Mouse (Mus musculus) gonadal fat pad, adult 2 months (tissue): Measurements from ENCODE around the gene Ajuba. TPM values are rescaled to one million over a fixed set of nuclear protein-coding genes. Genes with fewer than 3 reads are reported as not detected.

Experiments
- DNase-seq: peaks from one replicate; pipeline ENCODE4 v3.0.0-alpha.2; 2012; ENCODE audit warnings: low read depth
- polyA plus RNA-seq: library from polyadenylated mRNA; depleted of rRNA; stranded (reverse); fragments of >200 nt; gene quantifications from 2 replicates; pipeline ENCODE4 v1.2.3, GENCODE M21; 2012

The Ajuba gene
- polyA plus RNA-seq, 1 experiment = 32.2 TPM

DNA sequence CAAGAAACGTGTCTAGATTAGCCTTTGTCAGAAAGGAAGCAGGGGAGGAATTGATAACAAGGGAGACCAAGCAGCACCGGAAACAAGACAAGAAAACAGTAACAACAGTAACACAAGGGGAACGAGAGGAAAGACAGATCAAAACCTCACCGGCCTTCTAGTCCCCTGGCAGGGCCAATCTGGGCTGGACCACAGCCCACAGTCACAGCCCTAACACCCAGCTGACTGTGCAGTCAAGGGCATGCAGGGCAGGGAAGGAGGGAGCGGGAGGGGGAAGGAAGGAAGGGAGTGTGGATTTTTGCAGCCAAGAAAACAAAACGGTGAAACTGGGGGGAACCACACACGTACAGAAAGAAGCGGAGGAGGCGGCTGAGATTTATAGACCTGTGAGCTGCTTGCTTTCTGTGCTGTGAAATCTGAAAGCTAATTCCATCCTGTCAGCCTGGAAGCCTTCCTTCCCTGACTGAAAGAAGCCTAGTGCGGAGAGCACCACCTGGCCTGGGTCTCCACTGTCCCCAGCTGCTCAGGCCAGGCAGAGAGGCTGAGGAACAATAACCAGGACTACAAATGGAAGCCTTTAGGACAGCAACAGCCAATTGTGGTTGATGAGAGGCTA lies 15.1 kb upstream of the Ajuba start:
- DNase-seq = no peak

DNA sequence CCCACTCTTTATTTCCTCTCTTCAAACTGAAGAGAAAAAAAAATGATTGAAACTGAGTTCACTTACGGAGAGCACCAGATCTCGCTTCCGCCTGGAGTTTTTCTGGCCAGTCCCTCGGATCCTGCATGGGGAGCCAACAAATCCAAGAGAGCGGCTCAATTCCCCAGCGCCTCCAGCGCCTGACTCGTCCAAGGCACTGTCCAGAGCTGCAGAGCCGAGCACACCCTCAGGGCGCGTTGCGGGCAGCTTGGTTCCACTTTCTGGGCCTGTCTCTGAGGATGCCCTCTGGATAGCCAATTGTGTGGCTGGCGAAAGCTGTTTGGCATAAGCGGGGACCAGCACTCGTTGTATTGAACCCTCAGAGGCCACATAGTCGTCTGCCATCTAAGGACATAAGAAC lies 13.7 kb upstream of the Ajuba start:
- no peak for DNase-seq

DNA sequence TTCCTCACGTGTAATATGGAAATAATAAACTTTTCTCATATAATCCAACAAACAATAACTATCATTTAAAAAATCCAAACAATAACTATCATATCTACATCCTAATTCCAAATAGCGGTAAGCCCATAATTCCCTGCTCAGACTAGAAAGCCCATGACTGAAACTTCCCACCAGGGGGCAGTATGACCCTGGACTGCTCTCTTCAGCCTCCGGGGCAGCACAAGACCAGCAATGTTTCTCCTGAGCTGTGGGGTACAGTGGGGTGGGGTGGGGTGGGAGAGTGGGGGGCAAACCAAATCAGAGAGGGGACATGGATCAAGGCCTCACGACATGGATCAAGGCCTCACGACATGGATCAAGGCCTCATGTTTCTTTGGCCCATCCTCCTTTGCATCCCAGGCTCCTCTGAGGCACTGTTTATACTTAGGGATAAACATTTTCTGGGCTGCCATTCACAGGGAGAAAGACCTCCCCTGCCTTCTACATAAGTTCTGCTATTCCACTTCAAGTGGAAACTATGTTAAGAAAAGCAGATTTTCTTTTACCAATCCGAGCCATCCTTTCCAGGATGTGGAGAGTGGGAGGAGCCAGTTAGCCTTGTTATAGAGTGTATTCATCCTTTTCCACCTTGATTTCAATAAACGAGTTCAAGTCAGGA lies 6.5 kb upstream of the Ajuba start:
- DNase-seq = no peak

DNA sequence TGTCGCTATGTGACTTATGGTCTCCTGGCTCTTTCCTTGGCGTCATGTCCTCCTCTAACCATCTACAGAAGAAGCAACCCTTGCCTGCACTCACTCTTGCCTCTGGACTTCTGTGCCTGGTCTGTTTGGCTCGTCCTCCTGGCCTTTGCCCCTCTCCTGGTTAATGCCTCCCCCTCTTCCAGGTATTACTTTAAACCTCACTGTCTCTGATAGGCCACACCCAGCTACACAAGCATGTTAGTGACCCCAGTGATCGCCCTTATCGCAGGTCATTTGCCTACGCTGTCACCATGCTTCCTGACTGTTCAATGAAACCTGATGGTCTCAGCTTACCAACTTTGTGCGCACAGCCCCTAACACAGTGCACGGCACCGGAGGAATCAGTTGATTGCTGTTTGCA lies 5.2 kb upstream of the Ajuba start:
- no peak for DNase-seq

DNA sequence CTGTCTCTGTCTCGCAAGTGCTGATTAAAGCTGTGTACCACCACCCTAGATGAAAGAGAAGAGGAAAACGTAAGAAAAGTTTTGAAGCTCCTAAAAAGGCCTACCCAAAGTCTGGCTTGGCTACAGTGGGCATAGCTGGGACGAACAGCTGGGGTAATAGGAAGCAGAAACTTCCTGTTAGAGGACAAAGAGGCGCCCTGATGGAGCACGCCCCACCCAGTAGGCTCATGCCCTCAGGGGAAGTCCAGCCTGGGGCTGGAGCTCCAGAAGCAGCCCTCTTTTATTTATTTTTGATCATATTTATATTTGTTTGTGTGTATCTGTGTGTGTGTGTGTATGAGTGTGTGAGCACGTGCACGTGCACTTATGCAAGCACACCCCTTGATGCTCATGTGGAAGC lies 2.3 kb upstream of the Ajuba start:
- no peak for DNase-seq

DNA sequence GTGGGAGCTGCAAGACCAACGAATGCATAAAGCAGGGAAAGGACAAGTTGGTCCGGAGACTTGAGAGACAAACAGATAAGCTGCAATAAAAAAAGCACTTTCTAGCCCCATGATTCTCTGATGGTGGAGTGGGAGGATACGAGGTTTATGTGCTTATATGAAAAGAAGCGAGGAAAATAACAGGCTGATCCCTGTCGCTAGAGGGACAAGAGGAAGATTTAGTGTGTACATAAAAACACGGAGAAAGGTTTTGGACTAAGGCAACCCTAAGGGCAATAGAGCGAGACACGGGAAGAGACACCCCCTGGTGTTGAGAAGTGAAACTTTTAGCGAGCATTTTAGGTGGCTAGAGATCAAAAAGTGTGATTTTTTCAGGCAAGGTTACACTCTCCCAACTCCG lies 705 bp upstream of the Ajuba start:
- DNase-seq = no peak

DNA sequence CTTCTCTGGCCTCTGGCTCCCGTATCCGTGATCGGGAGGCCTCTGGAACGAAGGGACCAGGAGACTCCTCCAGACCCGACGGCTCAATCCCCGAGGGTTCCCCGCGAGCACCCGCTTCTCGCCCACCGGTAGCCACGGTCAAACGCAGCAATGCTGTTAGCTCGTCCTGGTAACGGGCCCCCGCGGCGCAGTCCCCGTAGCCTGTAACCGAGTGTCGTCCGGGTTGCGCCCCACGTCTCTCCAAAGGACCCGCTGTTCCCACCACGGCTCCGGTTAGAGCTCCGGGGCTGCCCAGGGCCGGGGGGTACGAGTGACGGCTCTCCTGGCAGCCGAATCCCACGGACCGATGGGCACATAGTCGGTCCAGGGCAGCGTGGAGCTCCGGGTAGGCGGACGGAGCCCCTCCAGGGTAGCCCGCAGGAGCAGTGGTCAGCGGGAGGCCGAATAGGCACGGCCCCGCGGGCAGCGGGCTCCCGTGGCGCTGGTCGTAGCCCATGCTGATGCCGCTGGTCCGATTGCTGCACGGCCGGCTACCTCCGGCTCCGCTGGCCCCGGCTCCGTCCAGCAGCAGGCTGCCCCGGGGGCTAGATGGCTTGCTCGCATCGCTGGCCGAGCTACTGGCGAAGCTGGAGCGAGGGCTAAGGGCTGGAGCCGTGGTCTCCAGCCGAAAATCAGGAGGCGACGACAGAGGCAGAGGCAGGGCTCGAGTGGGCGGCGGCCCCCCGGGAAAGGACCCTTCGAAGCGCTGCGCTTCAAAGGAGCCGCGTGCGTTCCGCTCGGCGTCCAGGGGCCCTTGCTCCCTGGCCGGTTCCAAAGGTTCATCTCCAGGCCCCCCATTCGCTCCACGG lies 893 bp downstream of the Ajuba start:
- DNase-seq = no peak

DNA sequence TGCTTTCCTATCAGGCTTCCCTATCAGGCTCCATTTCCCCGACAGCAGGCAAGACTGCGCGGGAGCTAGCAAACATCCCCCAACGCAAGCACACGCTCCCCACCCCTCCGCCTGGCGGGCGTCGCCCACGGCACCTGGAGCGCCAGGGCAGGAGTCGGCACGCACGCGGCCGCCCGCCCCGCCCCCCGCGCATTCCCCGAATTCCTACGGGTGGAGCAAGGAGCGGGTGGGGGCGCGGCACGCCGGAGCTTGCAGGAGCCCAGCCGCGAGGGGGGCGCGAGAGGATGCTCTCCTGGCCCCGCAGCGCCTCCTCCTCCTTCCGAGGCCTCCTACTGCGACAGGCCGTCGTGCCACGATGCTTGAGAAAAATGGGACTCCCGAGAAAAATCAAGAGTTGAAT lies 1.7 kb downstream of the Ajuba start:
- no peak for DNase-seq

DNA sequence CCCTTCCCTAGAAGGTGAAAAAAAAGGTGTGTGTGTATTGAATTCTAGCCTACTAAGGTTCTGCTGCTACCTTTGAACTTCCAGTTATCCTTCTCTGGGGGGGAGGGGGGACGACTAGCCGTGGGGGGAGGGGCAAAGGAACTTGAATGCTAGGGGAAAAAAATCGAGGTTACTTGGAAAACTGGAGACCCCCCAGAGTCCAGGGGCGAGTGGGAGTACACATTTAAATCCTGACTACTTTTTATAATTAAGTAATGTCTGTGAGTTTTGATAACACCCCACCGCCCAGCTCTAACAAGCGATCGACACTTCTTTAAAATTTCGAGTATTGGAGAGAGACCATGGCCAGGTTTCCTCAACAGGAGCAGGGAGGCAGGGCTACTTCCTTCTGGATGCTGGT lies 2.3 kb downstream of the Ajuba start:
- DNase-seq = no peak

DNA sequence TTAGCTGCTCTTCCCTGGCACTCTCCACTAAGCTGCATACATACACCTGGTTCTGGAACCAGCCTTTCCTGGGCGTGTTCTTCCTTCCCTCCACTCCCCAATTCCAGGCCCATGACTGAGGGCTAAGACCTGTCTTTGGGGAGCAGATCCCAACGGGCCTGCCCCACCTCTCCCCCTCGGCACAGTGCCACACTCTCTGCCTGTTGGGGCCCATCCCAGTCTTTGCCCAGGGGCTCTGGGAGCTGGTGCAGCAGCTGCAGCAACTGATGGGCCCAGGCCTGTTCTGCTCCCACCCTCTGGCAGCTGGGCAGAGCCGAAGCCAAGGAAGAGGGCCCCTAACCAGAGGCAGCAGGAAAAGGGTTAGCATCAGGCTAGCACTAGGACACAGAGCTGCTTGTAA lies 3.1 kb downstream of the Ajuba start:
- peak; percentile 62 for DNase-seq

DNA sequence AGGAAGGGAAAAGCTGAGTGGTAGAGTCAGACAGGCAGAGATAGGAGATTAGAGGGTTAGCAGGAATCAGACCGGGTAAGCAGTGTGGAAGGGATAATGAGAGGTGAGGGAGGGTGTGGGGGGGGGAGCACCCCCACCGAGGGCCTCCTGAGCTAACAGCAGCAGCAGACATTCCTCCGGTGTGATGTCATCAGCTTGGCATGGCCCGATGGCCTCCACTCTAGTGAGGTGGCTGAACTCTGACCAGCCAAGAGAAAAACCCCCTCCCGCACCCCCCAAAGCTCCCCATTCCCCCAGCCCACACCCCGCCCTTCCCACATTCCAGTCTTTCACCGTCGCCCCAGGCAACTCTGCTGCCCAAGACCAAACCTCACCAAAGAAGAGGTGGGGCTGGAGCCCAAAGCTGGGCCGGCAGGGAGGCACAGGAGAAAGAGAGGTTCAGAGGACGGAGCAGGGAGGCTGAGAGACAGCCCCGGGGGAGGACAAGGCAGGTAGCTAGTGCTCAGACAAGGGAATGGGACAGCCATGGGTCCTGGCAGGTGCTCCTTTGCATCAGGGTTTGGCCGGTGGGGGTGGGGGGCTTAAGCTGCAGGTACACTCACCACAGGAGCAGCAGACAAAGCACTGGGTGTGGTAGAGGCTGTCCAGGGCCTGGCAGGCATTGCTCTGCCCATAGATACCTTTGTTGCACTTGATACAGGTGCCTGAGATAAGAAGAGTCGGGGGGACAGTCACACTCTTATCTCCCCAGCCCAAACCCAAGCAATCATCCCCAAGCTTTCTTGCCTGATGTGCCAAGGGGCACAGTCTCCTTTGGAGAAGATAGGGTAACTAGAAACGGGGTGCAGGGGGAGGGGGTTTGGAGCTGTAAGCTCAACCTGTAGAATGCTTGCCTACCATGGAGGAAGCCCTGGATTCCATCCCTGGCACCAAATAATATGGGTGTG lies 4.3 kb downstream of the Ajuba start:
- no peak for DNase-seq

DNA sequence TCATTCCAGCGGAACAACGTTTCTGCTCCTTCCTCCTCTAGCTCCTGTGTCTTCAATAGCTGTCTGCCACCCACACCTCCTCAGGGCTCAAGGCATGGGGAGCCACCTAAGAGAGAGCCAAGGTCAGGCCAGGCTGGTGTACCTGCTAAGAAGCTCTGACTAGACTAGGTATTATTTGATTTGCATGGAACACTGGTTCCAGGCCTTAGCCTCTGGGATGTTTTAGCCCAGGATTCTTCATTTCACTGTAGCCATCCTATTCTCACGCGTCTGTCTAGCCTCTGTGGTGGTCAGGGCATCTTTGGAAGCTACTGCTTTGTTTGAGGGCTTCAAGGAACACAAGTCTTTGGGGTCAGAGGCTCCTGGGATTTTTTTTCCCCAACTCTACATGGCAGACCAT lies 5.2 kb downstream of the Ajuba start:
- DNase-seq = no peak

DNA sequence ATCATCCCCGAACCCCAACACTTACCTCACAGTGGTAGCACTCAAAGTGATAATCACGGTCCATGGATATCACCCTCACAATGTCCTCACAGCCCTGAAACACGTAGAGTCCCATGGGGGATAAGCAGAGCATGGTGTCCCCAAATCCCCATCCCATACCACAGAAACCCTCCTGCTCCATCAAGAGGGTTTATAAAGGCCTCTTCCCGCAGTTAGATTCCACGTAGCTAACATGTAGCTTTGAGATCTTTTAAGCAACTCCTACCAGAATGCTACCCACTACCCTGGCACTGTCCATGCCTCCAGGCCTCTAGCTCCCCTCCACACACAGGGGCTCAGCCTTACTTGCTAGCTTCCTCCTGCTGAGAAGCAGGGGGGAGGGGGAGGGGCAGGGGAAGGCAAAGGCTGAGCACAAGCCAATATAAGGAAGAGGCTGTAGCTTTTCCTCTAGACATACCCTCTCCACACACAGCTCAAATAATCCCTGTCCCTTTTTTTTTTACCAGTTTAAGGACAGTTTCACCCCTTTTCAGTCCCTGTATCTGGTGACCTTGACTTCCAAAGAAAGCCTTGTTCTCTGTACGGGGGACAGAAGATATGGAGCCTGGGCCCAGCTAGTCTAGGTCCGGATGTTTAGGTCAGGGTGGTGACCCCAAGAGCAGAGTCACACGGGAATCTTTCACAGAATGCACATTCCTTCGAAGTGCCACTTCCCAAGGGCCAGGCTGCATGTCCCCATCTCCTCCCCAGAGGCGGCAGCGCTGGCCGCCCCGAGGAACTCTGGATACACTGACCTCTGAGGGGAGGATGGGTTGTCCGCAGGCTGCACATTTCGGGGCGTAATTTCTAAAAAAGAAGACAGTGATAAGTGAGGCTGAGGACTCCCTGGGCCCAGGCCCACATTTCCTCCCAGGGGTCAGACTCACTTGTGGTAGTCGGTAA lies 7.6 kb downstream of the Ajuba start:
- DNase-seq = no peak

DNA sequence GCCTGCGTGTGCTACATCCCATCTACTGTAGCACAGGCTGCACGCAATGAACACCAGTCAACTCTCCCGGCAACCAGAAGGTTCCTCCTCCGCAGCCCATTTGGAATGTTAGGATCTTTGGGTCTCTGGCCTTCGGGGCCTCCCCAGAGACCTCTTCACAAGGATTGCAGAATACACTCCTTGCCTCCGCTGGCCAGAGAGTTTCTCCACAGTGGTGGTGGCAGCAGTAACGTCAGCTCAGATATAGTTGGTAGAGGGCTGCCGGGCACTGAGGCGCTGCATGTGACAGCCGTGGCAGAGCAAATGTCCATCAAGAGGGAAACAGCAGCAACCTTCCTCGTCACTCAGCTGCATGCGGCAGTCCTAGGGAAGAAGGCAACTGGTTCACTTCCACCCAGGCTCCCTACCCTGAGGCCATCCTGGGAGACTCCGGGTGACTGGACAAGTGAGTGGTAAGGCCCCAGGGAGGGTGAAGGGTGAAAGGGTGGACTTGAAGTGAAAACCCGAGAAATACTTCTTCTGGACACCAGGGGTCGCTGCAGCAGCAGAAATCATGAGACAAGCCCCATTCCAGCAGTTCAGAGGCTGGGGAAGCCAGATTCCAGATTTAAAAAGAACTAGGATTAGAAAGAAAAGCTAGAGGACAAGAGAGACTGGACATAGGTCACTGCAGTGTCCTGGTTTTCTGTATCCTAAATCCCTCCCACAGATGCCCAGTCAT lies 8.5 kb downstream of the Ajuba start:
- DNase-seq = no peak

DNA sequence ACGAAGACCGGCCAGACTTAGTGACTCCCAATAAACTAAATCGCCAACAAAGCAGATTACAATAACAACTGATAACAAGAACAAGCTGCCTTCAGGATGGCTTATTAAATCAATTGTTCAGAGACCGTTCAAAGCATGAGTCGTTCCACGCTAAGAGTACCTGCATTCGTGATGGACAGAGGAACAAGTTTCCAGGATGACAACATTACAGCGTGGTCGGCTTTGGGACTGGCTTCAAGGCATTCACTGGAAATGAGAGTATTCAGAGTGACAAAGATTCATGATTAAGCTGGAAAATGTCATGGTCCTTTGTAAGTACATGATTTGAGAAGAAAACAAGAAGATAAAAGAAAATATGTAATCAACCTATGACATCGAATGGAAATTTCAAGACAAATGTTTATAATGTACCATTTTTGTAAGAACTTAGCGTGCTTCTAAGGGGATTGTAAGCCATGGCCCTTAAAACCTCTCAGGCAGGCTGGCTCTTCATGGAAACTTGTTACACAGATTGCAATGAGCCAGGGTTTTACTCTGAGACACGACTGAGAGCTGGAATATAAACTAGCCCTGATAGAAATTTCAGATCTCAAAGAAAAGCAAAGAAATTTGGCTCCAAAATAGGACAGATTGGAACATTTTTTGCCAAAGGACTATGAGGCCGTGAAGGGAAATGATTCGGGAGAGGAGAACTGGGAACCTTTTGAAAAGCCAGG lies 16.7 kb downstream of the Ajuba start:
- no peak for DNase-seq

DNA sequence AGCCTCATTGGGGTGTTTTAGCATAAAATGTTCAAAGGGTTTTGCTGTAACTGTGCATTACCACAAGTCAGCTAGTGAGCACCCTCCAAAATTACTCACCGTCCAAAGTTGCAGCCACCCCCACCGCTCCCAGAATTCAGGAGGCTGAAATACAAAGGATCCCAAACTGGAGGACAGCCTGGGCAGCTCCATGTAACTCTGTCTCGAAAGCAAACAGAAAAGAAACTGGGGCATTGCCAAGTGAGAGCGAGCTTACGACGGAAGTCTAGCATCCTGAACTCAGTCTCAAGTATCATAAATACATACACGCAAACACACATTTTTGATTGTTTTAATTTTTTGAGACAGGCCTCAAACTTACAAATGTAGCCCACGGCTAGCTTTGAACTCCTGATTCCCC lies 20.0 kb downstream of the Ajuba start:
- DNase-seq = no peak

DNA sequence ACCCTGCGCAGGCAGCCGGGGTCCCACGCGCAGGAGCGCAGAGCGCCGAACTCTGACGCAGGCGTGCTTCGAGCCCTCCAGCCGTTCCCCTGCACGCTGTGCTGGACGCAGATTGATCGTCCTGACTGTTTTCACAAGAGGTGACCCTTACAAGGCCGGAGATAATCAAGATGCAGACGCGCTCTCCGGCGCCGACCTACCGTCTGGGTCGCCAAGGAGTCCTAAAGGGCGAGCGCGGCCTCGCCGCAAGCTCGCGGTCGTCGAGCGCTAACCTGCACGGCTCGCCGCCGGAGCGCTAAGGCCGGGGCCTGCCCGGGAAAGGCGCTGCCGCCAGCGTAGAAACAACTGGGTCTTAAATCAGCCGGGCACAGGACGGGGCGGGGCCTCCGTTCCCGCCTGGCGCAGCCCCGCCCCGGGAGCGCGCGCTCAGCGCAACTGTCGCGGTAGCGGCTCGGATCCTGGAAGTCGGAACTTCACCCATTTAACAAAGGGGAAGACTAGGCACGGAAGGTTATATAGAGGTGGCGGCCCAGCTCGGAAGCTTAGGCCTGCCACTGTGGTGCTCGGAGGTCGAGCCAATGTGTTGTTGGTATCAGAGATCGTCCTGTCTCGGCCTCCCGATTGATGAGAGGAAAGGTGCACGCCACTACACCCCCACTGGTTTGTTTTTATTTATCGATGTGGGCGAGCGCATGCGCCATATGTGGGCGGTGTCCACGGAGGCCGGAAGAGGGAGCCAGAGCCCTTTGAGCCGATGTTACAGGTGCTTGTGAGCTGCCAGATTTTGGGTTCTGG lies 23.2 kb downstream of the Ajuba start, which contains the start of gene Haus4:
TSS of gene Haus4 (minus strand) at position 642 of the 795 bp plus-strand sequence.
- peak; percentile 57 for DNase-seq

DNA sequence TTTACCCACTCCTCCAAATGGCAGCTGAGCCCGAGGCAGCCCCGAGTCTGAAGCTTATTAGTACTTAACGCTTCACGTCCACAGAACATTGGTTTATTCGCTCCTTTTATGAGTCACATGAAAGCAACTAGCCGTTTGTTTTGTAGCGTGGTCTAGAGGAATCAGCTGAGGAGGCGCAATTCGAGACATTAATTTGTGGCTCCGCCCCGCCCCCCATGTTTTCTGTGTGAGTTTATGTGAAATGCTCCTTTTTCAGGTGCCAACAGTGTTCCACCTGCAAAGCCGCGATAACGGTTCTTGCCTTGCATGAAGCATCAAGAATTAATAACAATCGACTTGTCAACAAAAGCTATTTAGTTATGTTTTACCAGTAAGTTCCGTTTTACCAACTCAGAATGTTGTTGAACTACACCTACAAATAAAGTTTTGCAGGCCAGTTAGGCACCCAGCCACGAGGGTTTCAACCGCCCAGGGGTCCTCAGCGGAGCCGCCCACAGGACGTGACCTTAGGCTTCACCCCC lies 23.8 kb downstream of the Ajuba start:
- DNase-seq = no peak
